ENCODE assay signal across 9 mouse cellular contexts in the genomic region with DNA sequence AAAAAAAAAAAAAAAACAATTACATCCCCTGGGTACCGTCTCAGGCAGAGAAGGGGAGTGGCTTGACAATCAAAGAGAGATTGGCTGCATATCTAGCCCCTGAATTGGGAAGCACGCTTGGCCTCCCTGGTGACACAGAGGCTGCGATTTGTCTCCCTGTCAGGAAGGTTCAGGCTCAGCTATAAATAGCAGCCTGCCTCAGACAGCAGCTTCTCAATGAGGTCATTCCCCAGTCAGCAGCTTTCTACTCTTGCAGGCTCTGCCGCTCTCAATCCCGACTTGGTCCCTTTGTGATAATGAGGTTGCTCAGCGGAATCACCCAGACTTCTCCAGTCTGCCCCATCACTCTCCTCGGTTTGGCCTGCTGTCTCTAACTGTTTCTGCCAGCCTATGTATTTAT. TPM values are rescaled to one million over a fixed set of nuclear protein-coding genes. Genes with fewer than 3 reads are reported as not detected.
DNase-seq lines count a peak whose midpoint lies in the region; ATAC-seq lines count a peak whose summit lies in the region.
"Had no signal": no experiment of that assay in that cellular context is flagged by ENCODE, and none has a peak within 500 bp of the region (broad histone marks: within the 10 kb centered on the region; RNA-seq: fewer than 3 reads in every experiment).

No protein-coding gene starts in this region.

- no peaks in the 10 kb centered on the region for H3K36me3 ChIP-seq in kidney, embryonic 14.5 days (ENCODE audit: control insufficient read depth, insufficient read depth, low read length)
- H3K36me3 ChIP-seq in neural tube, embryonic 12.5 days, result no peaks in the 10 kb centered on the region
- H3K36me3 ChIP-seq: liver, embryonic 13.5 days had no signal

- ATAC-seq in kidney, embryonic 14.5 days (ENCODE audit: low FRiP score, low TSS enrichment), result peak; percentile 76; the same call in 1 of the 2 replicates
- ATAC-seq in neural tube, embryonic 12.5 days (ENCODE audit: low FRiP score, low read depth), result peak; percentile 74

- H3K4me1 ChIP-seq in kidney, embryonic 14.5 days (ENCODE audit: control insufficient read depth, insufficient read depth, low read length), result peaks cover 9% of the 10 kb centered on the region
- H3K4me1 ChIP-seq in neural tube, embryonic 12.5 days, result peaks cover 18% of the 10 kb centered on the region
- H3K4me1 ChIP-seq: liver, embryonic 13.5 days had no signal

- H3K4me2 ChIP-seq in kidney, embryonic 14.5 days (replicated peaks; ENCODE audit: low read depth, low read length), result no peak overlapping the region
- H3K4me2 ChIP-seq in neural tube, embryonic 12.5 days (replicated peaks), result peak overlapping the region; percentile 35
- H3K4me2 ChIP-seq: liver, embryonic 13.5 days had no signal

- no peak overlapping the region for H3K9ac ChIP-seq in kidney, embryonic 14.5 days (ENCODE audit: low read depth, low read length)
- H3K9ac ChIP-seq in neural tube, embryonic 12.5 days, result peak overlapping the region; percentile 38; the same call in 1 of the 2 replicates
- H3K9ac ChIP-seq: liver, embryonic 13.5 days had no signal

- DNase-seq in kidney, postnatal 36 days, result no peak
- peak; percentile 56 for DNase-seq in adipocyte (ENCODE audit: low spot score)
- DNase-seq in embryo, embryonic 11 days, result peak; percentile 75
- DNase-seq in heart, postnatal 4 days, result peak; percentile 72
- DNase-seq in c-Kit-positive CD71-positive TER-119-positive erythroid progenitor cells, embryonic 14.5 days (ENCODE audit: low spot score), result no peak
- DNase-seq in T-cell, adult 2 months (ENCODE audit: low spot score), result no peak
- DNase-seq: liver, embryonic 13.5 days had no signal

- H3K9me3 ChIP-seq in kidney, embryonic 14.5 days (ENCODE audit: control insufficient read depth, low read length), result no peaks in the 10 kb centered on the region
- no peaks in the 10 kb centered on the region for H3K9me3 ChIP-seq in neural tube, embryonic 12.5 days
- H3K9me3 ChIP-seq: liver, embryonic 13.5 days had no signal

- no peak overlapping the region for H3K27ac ChIP-seq in kidney, embryonic 14.5 days (ENCODE audit: low read depth, low read length)
- peak overlapping the region; percentile 59 for H3K27ac ChIP-seq in neural tube, embryonic 12.5 days
- H3K27ac ChIP-seq: liver, embryonic 13.5 days had no signal

- H3K4me3 ChIP-seq in kidney, embryonic 14.5 days (ENCODE audit: low read length), result no peak overlapping the region
- H3K4me3 ChIP-seq in neural tube, embryonic 12.5 days, result no peak overlapping the region
- H3K4me3 ChIP-seq: liver, embryonic 13.5 days had no signal

- 5% methylated on average over 7 of the region's 7 CpGs for WGBS in kidney, embryonic 14.5 days
- WGBS in neural tube, embryonic 12.5 days, result 6% methylated on average over 7 of the region's 7 CpGs

- H3K27me3 ChIP-seq in kidney, embryonic 14.5 days (ENCODE audit: control insufficient read depth, insufficient read depth, low read length), result no peaks in the 10 kb centered on the region
- H3K27me3 ChIP-seq in neural tube, embryonic 12.5 days (replicated peaks), result no peaks in the 10 kb centered on the region

RNA-seq across cellular contexts. Expression of a gene that starts 12.7 kb away (rescaled TPM):
- 0.03 TPM in 1 of 2 replicates, not detected in the other for polyA plus RNA-seq in kidney, embryonic 14.5 days (2014; fragmentation: Nextera tagmentation; extraction: Ambion mirVana)
- under 1 TPM; 0.20 to 0.33 TPM for total RNA-seq in heart, postnatal 4 days (2021)
- polyA plus RNA-seq in neural tube, embryonic 12.5 days (2016; fragmentation: Nextera tagmentation; extraction: Ambion mirVana), result 14.3 and 15.1 TPM in 2 replicates

RNA-seq across cellular contexts. Expression of a gene that starts 28.6 kb away (rescaled TPM):
- polyA plus RNA-seq in kidney, embryonic 14.5 days (2014; fragmentation: Nextera tagmentation; extraction: Ambion mirVana), result 6.2 and 6.8 TPM in 2 replicates
- total RNA-seq in heart, postnatal 4 days (2021), result 1 to 10 TPM; 1.0 to 1.7 TPM
- polyA plus RNA-seq in neural tube, embryonic 12.5 days (2016; fragmentation: Nextera tagmentation; extraction: Ambion mirVana), result 8.9 and 11.2 TPM in 2 replicates

RNA-seq across cellular contexts. Expression of a gene that starts 58.3 kb away (rescaled TPM):
- 30.9 and 32.2 TPM in 2 replicates for polyA plus RNA-seq in kidney, embryonic 14.5 days (2014; fragmentation: Nextera tagmentation; extraction: Ambion mirVana)
- total RNA-seq in heart, postnatal 4 days (2021), result 10 to 100 TPM in 1 of 2 experiments, 1 to 10 TPM in 1; 9.7 to 10.8 TPM
- 33.0 and 35.9 TPM in 2 replicates for polyA plus RNA-seq in neural tube, embryonic 12.5 days (2016; fragmentation: Nextera tagmentation; extraction: Ambion mirVana)

RNA-seq across cellular contexts. Expression of a gene that starts 58.5 kb away (rescaled TPM):
- polyA plus RNA-seq in kidney, embryonic 14.5 days (2014; fragmentation: Nextera tagmentation; extraction: Ambion mirVana), result 36.3 and 57.1 TPM in 2 replicates
- 10 to 100 TPM; 24.0 to 25.3 TPM for total RNA-seq in heart, postnatal 4 days (2021)
- polyA plus RNA-seq in neural tube, embryonic 12.5 days (2016; fragmentation: Nextera tagmentation; extraction: Ambion mirVana), result 62.5 and 64.0 TPM in 2 replicates

Comparison
In these comparisons a context has a peak if more than half of its experiments do, and no peak if none do; other contexts are left out.
1. DNase-seq: peak in adipocyte (single experiment), embryo, embryonic 11 days (single experiment) and heart, postnatal 4 days (single experiment); none in kidney, postnatal 36 days (0 of 2), c-Kit-positive CD71-positive TER-119-positive erythroid progenitor cells, embryonic 14.5 days (single experiment) and T-cell, adult 2 months (single experiment).
2. RNA of a gene that starts 12.7 kb away (polyA plus RNA-seq): 14.3 to 15.1 TPM in neural tube, embryonic 12.5 days; 0.03 TPM in kidney, embryonic 14.5 days; every median in the first group is over 10 times any median in the second.